Mouse (Mus musculus) thymus, adult 2 months (tissue): ENCODE results near the gene Sox6. TPM values are rescaled to one million over a fixed set of nuclear protein-coding genes. Genes with fewer than 3 reads are reported as not detected.

Source experiments
- DNase-seq: peaks from one replicate; pipeline ENCODE4 v3.0.0; 2021
- H3K27ac ChIP-seq: fragments of 200-500 bp; 2 replicates; pipeline ENCODE4 v1.5.1; 2012; ENCODE audit warnings: low read length, control low read depth; ENCODE audit not compliant: control insufficient read depth, insufficient read depth
- H3K27me3 ChIP-seq: fragments of 200-500 bp; 2 replicates; pipeline ENCODE4 v1.6.1; 2012; ENCODE audit warnings: mild to moderate bottlenecking, low read length, moderate library complexity, mixed read lengths; ENCODE audit not compliant: control insufficient read depth, insufficient read depth
- H3K36me3 ChIP-seq: fragments of 200-500 bp; 2 replicates; pipeline ENCODE4 v1.6.1; 2012; ENCODE audit warnings: mild to moderate bottlenecking, low read length, moderate library complexity; ENCODE audit not compliant: control insufficient read depth, insufficient read depth
- H3K4me1 ChIP-seq: fragments of 200-500 bp; replicated peaks from 2 replicates; pipeline ENCODE4 v1.6.1; 2012; ENCODE audit warnings: low read length; ENCODE audit not compliant: control insufficient read depth, insufficient read depth
- H3K4me3 ChIP-seq: fragments of 200-500 bp; 2 replicates; pipeline ENCODE4 v1.5.1; 2012; ENCODE audit warnings: mild to moderate bottlenecking, low read length, control low read depth, moderate library complexity; ENCODE audit not compliant: control insufficient read depth, insufficient read depth
- CTCF ChIP-seq: fragments of 200-500 bp; IDR thresholded peaks from 2 replicates; pipeline ENCODE4 v1.5.1; 2012; ENCODE audit warnings: mild to moderate bottlenecking, control low read depth, low read length, moderate library complexity, borderline replicate concordance; ENCODE audit not compliant: control insufficient read depth, poor library complexity, insufficient read depth; ENCODE audit errors: extremely low read depth
- POLR2A ChIP-seq: fragments of 200-500 bp; IDR thresholded peaks from 2 replicates; pipeline ENCODE4 v1.6.1; 2012; ENCODE audit warnings: mild to moderate bottlenecking, low read length, control low read depth, moderate library complexity; ENCODE audit not compliant: control insufficient read depth, poor library complexity, insufficient read depth; ENCODE audit errors: extremely low read depth
- WGBS: fragments of 180-500 bp; shearing (Covaris S2); methylation state at CpG from one replicate; pipeline ENCODE4 v1.1.7; 2018; 5-methylcytosine and 5-hydroxymethylcytosine counted together
- polyA plus RNA-seq: library from polyadenylated mRNA; depleted of rRNA; stranded (reverse); fragments of >200 nt; gene quantifications from 2 replicates; pipeline ENCODE4 v1.2.3, GENCODE M21; 2012

The Sox6 gene
- polyA plus RNA-seq, 1 experiment: 2.1 TPM

- H3K4me1 ChIP-seq: no peaks in the 10 kb centered on the region
- no peak overlapping the region for H3K4me3 ChIP-seq
- H3K27me3 ChIP-seq: no peaks in the 10 kb centered on the region
- WGBS: 93% methylated on average over 7 of the region's 7 CpGs
- DNase-seq: no peak
- H3K27ac ChIP-seq: no peak overlapping the region
- H3K36me3 ChIP-seq: no peaks in the 10 kb centered on the region
- TF ChIP-seq CTCF: no peak
- no peak for TF ChIP-seq POLR2A
Measured at GRCm38 (mm10) chr7:115500170-115500569, 538.4 kb downstream of the Sox6 start.

DNA sequence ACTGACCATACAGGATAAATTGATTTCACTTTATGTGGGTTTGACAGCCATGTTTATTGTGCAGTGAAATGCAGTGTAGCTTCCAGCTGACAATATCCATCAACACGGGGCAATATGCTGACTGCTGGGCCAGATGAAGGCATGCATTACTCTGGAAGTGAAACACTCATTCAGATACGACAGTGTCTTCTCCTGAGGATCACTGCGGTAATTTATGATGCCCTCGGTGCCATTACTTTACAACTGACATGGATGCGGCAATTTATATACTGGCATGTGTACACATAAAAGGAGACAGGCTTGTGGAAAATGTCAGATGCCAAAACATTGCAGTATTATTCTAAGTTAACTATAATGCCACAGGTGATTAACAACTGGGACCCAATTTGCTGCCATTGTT is 546.9 kb downstream of the Sox6 start:
- Histone ChIP-seq H3K27ac (no peak overlapping the region), H3K4me1 (no peaks in the 10 kb centered on the region), H3K36me3 (no peaks in the 10 kb centered on the region), H3K4me3 (no peak overlapping the region), H3K27me3 (no peaks in the 10 kb centered on the region)
- TF ChIP-seq POLR2A: no peak
- TF ChIP-seq CTCF: no peak
- DNase-seq: no peak
- 92% methylated on average over 5 of the region's 5 CpGs for WGBS

DNA sequence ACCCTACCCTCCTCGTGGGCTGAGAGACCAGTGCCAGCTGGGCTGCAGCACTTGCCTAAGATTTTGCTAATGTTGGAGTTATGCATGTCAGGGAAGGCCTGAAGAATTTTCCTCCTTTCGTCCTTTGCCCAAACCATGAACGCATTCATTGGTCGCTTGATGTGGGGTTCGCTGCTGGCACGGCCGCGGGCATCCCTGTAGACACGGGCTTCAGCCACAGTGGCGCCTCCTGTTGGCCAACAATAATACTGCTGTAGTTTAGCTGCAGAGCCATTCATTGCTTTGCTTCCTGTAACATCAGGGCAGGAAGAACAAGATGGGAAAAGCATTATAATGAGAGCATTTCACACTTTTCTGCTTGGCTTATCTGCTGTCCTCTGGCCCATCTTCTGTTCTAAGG is 549.0 kb downstream of the Sox6 start:
- TF ChIP-seq CTCF (peak; percentile 62; the same call in 1 of the 2 replicates), POLR2A (no peak)
- 63% methylated on average over 10 of the region's 10 CpGs for WGBS
- no peaks in the 10 kb centered on the region for H3K36me3 ChIP-seq
- DNase-seq: peak; percentile 29
- H3K4me3 ChIP-seq: no peak overlapping the region
- no peaks in the 10 kb centered on the region for H3K27me3 ChIP-seq
- H3K4me1 ChIP-seq: no peaks in the 10 kb centered on the region
- H3K27ac ChIP-seq: no peak overlapping the region

DNA sequence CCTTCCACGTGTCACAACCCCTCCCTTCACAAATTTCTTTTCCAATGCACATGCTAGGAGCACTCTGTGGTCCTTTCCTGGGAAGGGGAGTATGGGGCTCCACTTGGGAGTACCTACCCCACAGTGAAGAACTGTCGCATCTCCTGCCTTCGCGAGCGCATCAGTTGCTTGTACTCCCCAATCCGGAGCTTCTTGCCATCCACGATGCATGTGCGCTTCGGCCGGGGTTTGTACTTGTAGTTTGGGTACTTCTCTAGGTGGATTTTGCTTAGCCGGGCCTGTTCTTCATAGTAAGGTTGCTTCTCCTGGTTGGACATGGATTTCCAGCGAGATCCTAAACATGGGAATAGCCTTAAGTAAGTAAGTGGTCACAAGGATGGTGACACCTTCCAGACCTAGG is 552.2 kb downstream of the Sox6 start:
- Histone ChIP-seq H3K27ac (no peak overlapping the region), H3K27me3 (no peaks in the 10 kb centered on the region), H3K4me3 (no peak overlapping the region), H3K4me1 (no peaks in the 10 kb centered on the region), H3K36me3 (no peaks in the 10 kb centered on the region)
- WGBS: 96% methylated on average over 12 of the region's 12 CpGs
- no peak for DNase-seq
- TF ChIP-seq POLR2A: no peak
- no peak for TF ChIP-seq CTCF

- DNase-seq: no peak
- Histone ChIP-seq H3K4me3 (no peak overlapping the region), H3K36me3 (no peaks in the 10 kb centered on the region), H3K27me3 (no peaks in the 10 kb centered on the region), H3K4me1 (no peaks in the 10 kb centered on the region), H3K27ac (no peak overlapping the region)
- WGBS: 73% methylated on average over 2 of the region's 2 CpGs
- TF ChIP-seq CTCF: no peak
- no peak for TF ChIP-seq POLR2A
Measured at GRCm38 (mm10) chr7:115485664-115486409, 552.8 kb downstream of the Sox6 start.

GRCm38 (mm10) chr7:115477763-115478162 is 560.8 kb downstream of the Sox6 start:
- DNase-seq: no peak
- Histone ChIP-seq H3K4me3 (no peak overlapping the region), H3K27ac (no peak overlapping the region), H3K27me3 (no peaks in the 10 kb centered on the region), H3K36me3 (no peaks in the 10 kb centered on the region), H3K4me1 (no peaks in the 10 kb centered on the region)
- TF ChIP-seq POLR2A (no peak), CTCF (no peak)
- WGBS: 91% methylated on average over 2 of the region's 2 CpGs

GRCm38 (mm10) chr7:115476881-115477665 is 561.5 kb downstream of the Sox6 start:
- WGBS: 86% methylated on average over 13 of the region's 13 CpGs
- no peak overlapping the region for H3K27ac ChIP-seq
- TF ChIP-seq CTCF: no peak
- TF ChIP-seq POLR2A: no peak
- H3K4me3 ChIP-seq: no peak overlapping the region
- no peaks in the 10 kb centered on the region for H3K27me3 ChIP-seq
- H3K4me1 ChIP-seq: no peaks in the 10 kb centered on the region
- no peak for DNase-seq
- no peaks in the 10 kb centered on the region for H3K36me3 ChIP-seq
